In genomic region chr5:53463098-53464018, GRCm38 (mm10) we compare ENCODE assay signal across 18 mouse cellular contexts. TPM values are rescaled to one million over a fixed set of nuclear protein-coding genes. Genes with fewer than 3 reads are reported as not detected.
A peak's percentile ranks its signal among the peaks of the same experiment; 100 is the strongest.
DNase-seq lines count a peak whose midpoint lies in the region; ATAC-seq and TF ChIP-seq lines count a peak whose summit lies in the region.
"Had no signal": no experiment of that assay in that cellular context is flagged by ENCODE, and none has a peak within 500 bp of the region (broad histone marks: within the 10 kb centered on the region; RNA-seq: fewer than 3 reads in every experiment).

No protein-coding gene starts in this region.

- 0 out of 2 replicates have a peak, but pooled peaks have one; percentile 35 for TF ChIP-seq EP300 in lung, postnatal 0 days (IDR thresholded peaks at IDR 0.05)
- no peak for TF ChIP-seq EP300 in stomach, postnatal 0 days (optimal IDR thresholded peaks at IDR 0.05)

- no peaks in the 10 kb centered on the region for H3K9me3 ChIP-seq in intestine, embryonic 15.5 days
- no peaks in the 10 kb centered on the region for H3K9me3 ChIP-seq in lung, postnatal 0 days (ENCODE audit: low read length)
- no peaks in the 10 kb centered on the region for H3K9me3 ChIP-seq in stomach, postnatal 0 days (ENCODE audit: control insufficient read depth, low read length)
- H3K9me3 ChIP-seq: heart, embryonic 10.5 days; hindbrain, embryonic 15.5 days; liver, embryonic 13.5 days had no signal

- H3K9ac ChIP-seq in intestine, embryonic 15.5 days = no peak overlapping the region
- no peak overlapping the region for H3K9ac ChIP-seq in lung, postnatal 0 days (replicated peaks; ENCODE audit: low read depth)
- no peak overlapping the region for H3K9ac ChIP-seq in stomach, postnatal 0 days (ENCODE audit: low read length)
- H3K9ac ChIP-seq: hindbrain, embryonic 15.5 days; liver, embryonic 13.5 days had no signal

- no peak for TF ChIP-seq POLR2A in lung, adult 2 months (IDR thresholded peaks at IDR 0.05; ENCODE audit: borderline replicate concordance, extremely low read depth, low read depth, low read length)

- no peak for TF ChIP-seq CTCF in lung, adult 2 months (IDR thresholded peaks at IDR 0.05; ENCODE audit: insufficient read depth, low read length)
- TF ChIP-seq CTCF in lung, postnatal 0 days (IDR thresholded peaks at IDR 0.05) = peak; percentile 22; the same call in 1 of the 2 replicates
- TF ChIP-seq CTCF in stomach, postnatal 0 days (IDR thresholded peaks at IDR 0.05; ENCODE audit: low read depth) = peak; percentile 54

- H3K4me2 ChIP-seq in intestine, embryonic 15.5 days (replicated peaks) = no peak overlapping the region
- no peak overlapping the region for H3K4me2 ChIP-seq in lung, postnatal 0 days (replicated peaks; ENCODE audit: low read depth, low read length)
- H3K4me2 ChIP-seq in stomach, postnatal 0 days (replicated peaks; ENCODE audit: low read depth) = no peak overlapping the region
- H3K4me2 ChIP-seq: hindbrain, embryonic 15.5 days; liver, embryonic 13.5 days had no signal

- H3K27ac ChIP-seq in intestine, embryonic 15.5 days = no peak overlapping the region
- peak overlapping the region; percentile 69 for H3K27ac ChIP-seq in lung, postnatal 0 days (ENCODE audit: low read length)
- H3K27ac ChIP-seq in stomach, postnatal 0 days (replicated peaks) = peak overlapping the region; percentile 53
- H3K27ac ChIP-seq: heart, embryonic 10.5 days; hindbrain, embryonic 15.5 days; liver, embryonic 13.5 days had no signal

- H3K27me3 ChIP-seq in intestine, embryonic 15.5 days (replicated peaks) = no peaks in the 10 kb centered on the region
- H3K27me3 ChIP-seq in lung, postnatal 0 days (replicated peaks; ENCODE audit: insufficient read depth, low read length) = no peaks in the 10 kb centered on the region
- H3K27me3 ChIP-seq in stomach, postnatal 0 days (ENCODE audit: control insufficient read depth, insufficient read depth, low read length) = no peaks in the 10 kb centered on the region
- H3K27me3 ChIP-seq: hindbrain, embryonic 15.5 days; liver, embryonic 13.5 days had no signal

- WGBS in lung, adult 2 months = 70% methylated on average over 11 of the region's 11 CpGs
- 58% methylated on average over 11 of the region's 11 CpGs for WGBS in intestine, embryonic 15.5 days
- WGBS in lung, postnatal 0 days = 59% methylated on average over 11 of the region's 11 CpGs
- 49% methylated on average over 11 of the region's 11 CpGs for WGBS in stomach, postnatal 0 days

- H3K4me1 ChIP-seq in lung, adult 2 months (ENCODE audit: control insufficient read depth, insufficient read depth, low read length) = no peaks in the 10 kb centered on the region
- 0 out of 2 replicates have a peak, but pooled peaks cover 4% of the 10 kb centered on the region for H3K4me1 ChIP-seq in intestine, embryonic 15.5 days (replicated peaks)
- H3K4me1 ChIP-seq in lung, postnatal 0 days (ENCODE audit: insufficient read depth, low read depth, low read length) = no peaks in the 10 kb centered on the region
- H3K4me1 ChIP-seq in stomach, postnatal 0 days (replicated peaks; ENCODE audit: control insufficient read depth, insufficient read depth) = no peaks in the 10 kb centered on the region; the same call in 1 of the 2 replicates
- H3K4me1 ChIP-seq: heart, embryonic 10.5 days; hindbrain, embryonic 15.5 days; liver, embryonic 13.5 days had no signal

- H3K4me3 ChIP-seq in lung, adult 2 months (replicated peaks; ENCODE audit: extremely low read depth, low read depth, low read length) = no peak overlapping the region
- H3K4me3 ChIP-seq in intestine, embryonic 15.5 days (replicated peaks) = no peak overlapping the region
- H3K4me3 ChIP-seq in lung, postnatal 0 days (ENCODE audit: low read depth, low read length) = no peak overlapping the region
- H3K4me3 ChIP-seq in stomach, postnatal 0 days (ENCODE audit: low read depth, low read length) = no peak overlapping the region
- H3K4me3 ChIP-seq: erythroblast, embryonic 14.5 days; heart, embryonic 10.5 days; hindbrain, embryonic 15.5 days; liver, embryonic 13.5 days had no signal

- peak; percentile 75 for ATAC-seq in intestine, embryonic 15.5 days
- ATAC-seq in lung, postnatal 0 days = peak; percentile 85
- peak; percentile 89 for ATAC-seq in stomach, postnatal 0 days (ENCODE audit: low FRiP score, low TSS enrichment)
- ATAC-seq: forebrain, embryonic 16.5 days had no signal

- no peaks in the 10 kb centered on the region for H3K36me3 ChIP-seq in intestine, embryonic 15.5 days
- no peaks in the 10 kb centered on the region for H3K36me3 ChIP-seq in lung, postnatal 0 days (ENCODE audit: insufficient read depth, low read length)
- H3K36me3 ChIP-seq in stomach, postnatal 0 days (ENCODE audit: control insufficient read depth, insufficient read depth, low read length) = no peaks in the 10 kb centered on the region
- H3K36me3 ChIP-seq: heart, embryonic 10.5 days; hindbrain, embryonic 15.5 days; liver, embryonic 13.5 days had no signal

- DNase-seq in lung, adult 18-20 months = peak; percentile 54 to 71
- no peak for DNase-seq in lung, adult 2 months
- peak; percentile 80 for DNase-seq in lung, postnatal 0 days (ENCODE audit: low spot score)
- peak; percentile 71 for DNase-seq in stomach, postnatal 0 days (ENCODE audit: low spot score)
- DNase-seq in frontal cortex, postnatal 36 days (ENCODE audit: low spot score in 2 of 2) = no peak
- DNase-seq in layer of hippocampus, adult 9-11 months = no peak
- DNase-seq: cerebellum, postnatal 10 days; gastrocnemius, postnatal 25 days; heart, postnatal 14 days; kidney, postnatal 36 days; layer of hippocampus, postnatal 36 days; left cerebral cortex, postnatal 4 days; liver, embryonic 13.5 days had no signal

RNA-seq across cellular contexts. Expression of gene Rbpj, which starts 2.6 kb away (rescaled TPM):
- 15.2 and 17.5 TPM in 2 replicates for polyA plus RNA-seq in lung, adult 2 months (2012; rRNA removed)
- polyA plus RNA-seq in intestine, embryonic 15.5 days (2015; fragmentation: Nextera tagmentation; extraction: Ambion mirVana) = 24.6 and 27.9 TPM in 2 replicates
- 22.7 and 22.9 TPM in 2 replicates for polyA plus RNA-seq in lung, postnatal 0 days (2015; fragmentation: Nextera tagmentation; extraction: Ambion mirVana)
- polyA plus RNA-seq in stomach, postnatal 0 days (2015; fragmentation: Nextera tagmentation; extraction: Ambion mirVana) = 12.3 and 12.4 TPM in 2 replicates

Comparison
In these comparisons a context has a peak if more than half of its experiments do, and no peak if none do; other contexts are left out.
1. DNase-seq: peak in lung, adult 18-20 months (2 of 2), lung, postnatal 0 days (single experiment) and stomach, postnatal 0 days (single experiment); none in lung, adult 2 months (single experiment), frontal cortex, postnatal 36 days (0 of 2) and layer of hippocampus, adult 9-11 months (single experiment).
2. Peak in every context shown above with its lines, with median percentiles within 50 percentile points of each other: ATAC-seq.